Mouse (Mus musculus): ENCODE measurements at regions not wholly inside any gene's neighbourhood (a gene's known extent, or its start where the extent isn't known, plus 50 kb on each side); places are given as distances from the start of the nearest gene placed in this dataset.

DNA sequence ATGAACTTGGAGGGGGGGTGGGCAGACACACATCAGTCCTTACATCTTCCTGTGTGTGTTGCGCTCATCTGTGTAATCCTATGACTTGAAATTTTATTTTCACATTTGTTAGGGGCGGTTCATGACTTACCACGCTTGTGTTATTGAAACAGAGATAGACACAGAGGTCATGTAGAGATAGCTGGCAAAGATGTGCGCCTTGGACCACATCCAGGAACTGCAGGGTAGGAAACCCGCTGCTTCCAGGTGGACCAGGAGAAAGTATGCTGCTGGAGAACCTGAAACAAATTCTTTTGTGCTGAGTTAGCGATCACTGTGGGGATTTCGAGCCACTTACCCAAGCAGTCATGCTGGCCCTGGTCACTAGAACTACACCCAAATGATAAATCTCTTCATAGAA lies 89.1 kb downstream of the Kcnj2 start:
- in situ Hi-C loops (cut with MboI, MseI), result loop anchor here in 1 of 2 experiments (10.0 kb wide), 1 partner anchor 1340 kb away; no protein-coding TSS in a partner anchor

DNA sequence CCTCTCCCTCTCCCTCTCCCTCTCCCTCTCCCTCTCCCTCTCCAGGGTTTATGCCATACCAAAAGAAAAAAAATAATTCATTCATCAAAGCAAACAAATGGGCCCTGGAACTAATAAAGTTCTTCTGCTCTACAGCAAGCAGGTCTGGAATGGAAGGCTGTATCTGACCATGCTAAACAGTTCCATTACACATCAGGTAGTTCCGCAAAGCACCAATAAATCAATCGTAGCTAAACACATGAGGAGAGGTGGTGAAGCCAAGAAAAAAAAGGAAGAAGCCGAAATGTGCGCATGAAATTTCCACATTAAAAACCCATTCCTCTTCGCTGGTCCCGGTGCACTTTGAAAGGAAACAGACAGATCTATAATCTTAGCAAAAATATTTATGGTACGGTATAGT lies 89.8 kb downstream of the Kcnj2 start:
- in situ Hi-C loops (cut with MboI, MseI), result loop anchor here in 1 of 2 experiments (10.0 kb wide), 1 partner anchor 1341 kb away; no protein-coding TSS in a partner anchor

DNA sequence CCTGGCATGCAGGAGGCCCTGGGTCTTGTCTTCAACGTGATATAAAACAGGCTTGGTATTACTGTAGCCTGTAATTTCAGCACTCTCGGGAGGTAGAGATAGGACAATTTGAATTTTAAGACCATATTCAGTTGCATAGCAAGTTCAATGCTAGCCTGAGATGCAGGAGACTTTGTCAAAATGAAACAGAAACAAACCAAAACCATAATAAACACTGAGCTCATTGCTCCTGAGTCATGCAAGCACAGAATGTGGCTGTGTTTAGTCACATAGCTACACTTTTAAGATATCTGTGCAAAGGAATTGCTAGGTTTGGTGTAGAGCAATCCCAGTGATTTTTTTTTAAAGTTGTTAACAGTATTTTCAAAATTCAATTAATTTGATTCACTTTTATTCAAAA lies 93.3 kb downstream of the Kcnj2 start:
- in situ Hi-C loops (cut with MboI, MseI), result loop anchor here in 1 of 2 experiments (10.0 kb wide), 1 partner anchor 1344 kb away; no protein-coding TSS in a partner anchor

DNA sequence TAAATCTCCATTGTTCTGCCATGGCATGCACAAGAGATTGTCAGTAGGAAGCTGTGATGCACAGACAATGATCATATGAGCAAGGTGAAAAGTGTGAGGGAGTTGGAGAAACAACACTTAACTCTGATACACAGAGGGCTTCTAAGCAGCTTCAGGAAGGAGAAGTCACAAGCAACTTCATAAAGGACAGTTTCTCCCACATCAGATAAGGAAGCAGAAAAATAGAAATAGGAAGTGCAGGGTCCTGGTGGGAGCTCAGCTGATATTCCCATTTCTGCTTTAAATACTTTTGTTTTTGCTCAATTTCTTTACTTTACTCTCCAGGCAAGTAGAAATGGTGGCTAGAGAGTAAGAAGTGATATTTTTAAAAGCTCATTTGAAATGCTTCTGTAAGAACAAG lies 98.9 kb downstream of the Kcnj2 start:
- in situ Hi-C loops (cut with MboI, MseI), result no loop called here

DNA sequence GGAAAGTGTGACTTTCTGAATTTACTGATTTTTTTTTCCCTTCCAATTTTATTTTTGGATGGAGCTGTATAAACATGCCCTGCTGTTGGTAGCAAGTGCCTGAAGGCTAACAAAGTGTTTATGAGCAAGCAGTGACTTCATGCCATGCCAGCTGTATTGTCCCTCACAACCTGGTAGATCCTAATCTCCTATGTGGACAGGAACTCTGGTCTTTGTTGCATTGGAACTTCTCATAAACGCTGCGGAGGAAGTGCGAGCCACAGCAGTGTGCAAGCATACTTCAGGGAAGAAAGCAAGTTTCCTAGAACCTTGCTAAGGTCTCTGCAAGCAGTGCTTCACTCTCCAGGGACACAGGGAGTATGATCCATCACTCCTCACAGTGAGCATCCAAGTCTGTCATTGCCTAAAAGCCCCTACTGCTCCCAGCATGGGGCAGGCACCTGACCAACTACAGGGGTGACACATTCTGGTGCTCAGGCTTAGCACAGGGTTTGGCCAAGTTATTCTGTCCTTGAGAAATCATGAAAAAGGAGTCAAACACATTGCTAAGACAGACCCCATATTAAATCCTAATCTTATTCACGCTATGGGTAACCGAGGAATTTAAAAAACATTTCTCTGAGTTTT lies 104.3 kb downstream of the Kcnj2 start:
- in situ Hi-C loops (cut with MboI, MseI), result no loop called here

DNA sequence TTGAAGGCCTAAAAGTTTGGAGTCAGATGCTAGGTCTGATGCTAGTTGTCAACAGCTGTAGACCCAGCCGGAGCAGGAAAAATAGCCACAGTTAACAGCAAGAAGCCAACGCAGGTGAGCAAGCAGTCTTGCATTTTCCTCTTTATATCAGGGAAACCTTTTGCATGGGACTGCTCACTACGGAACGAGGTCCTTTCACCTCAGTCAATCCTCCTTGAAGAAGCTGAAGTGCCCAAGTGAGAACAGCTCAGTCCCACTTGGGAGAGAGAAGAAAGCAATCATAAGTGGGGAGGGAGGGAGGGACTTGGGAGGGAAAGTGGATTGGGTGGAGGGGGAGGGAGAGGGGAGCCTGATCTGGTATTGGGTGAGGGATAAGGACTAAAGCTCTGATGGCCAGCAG lies 107.6 kb downstream of the Kcnj2 start:
- in situ Hi-C loops (cut with MboI, MseI), result no loop called here

DNA sequence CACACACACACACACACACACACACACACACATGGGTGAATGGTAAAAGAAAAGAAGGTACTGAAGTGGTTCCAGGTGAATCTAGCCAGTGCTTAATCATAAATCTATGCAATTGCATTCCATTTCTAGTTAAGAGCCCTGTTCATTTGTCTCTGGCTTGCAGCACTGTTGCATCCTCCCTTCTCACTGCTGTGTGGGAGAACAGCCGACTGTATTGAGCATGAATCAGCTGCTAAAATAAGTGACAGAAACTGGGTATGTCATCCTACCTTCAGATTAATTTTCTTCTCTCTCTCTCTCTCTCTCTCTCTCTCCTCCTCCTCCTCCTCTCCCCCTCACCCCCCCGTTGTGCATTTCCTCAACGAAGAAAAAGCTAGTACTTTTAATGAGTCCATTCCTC lies 109.6 kb downstream of the Kcnj2 start:
- in situ Hi-C loops (cut with MboI, MseI), result no loop called here

DNA sequence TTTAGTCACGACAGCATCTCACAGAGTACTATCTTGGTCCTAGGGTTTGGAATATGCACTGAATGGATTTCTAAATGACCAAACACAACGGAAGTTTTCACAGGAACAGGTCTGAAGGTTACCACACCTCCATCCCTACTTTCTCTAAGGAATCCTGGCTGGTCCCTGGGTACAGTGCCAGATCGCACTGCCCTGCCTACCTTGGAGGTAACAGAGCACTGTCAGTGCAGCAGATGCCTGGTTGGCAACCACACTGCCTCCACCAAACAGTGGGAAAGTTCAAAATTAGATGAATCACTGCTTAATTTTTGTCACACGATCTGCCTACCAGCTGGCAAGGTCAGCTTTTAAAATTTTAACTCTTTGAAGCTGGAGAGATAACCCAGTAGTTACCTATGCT lies 111.6 kb downstream of the Kcnj2 start:
- in situ Hi-C loops (cut with MboI, MseI), result no loop called here

DNA sequence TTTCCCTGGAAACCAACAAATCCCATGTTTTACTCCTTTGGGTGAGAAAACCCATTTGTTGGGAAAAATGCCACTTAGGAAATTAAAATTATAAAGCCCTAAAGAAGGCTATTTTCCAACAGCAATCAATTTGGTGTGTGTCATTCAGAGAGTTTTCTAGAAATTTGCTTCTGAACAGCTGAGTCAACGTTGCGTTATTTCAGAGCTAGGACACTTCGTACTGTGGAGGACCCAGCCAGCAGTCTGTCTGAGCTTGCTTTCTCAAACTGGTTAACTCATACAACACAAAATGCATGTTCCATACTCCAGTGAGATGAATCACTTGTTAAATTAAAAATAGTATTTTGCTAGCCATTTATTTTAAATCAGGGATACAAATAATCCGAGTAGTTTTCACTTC lies 131.5 kb downstream of the Kcnj2 start:
- in situ Hi-C loops (cut with MboI, MseI), result no loop called here

DNA sequence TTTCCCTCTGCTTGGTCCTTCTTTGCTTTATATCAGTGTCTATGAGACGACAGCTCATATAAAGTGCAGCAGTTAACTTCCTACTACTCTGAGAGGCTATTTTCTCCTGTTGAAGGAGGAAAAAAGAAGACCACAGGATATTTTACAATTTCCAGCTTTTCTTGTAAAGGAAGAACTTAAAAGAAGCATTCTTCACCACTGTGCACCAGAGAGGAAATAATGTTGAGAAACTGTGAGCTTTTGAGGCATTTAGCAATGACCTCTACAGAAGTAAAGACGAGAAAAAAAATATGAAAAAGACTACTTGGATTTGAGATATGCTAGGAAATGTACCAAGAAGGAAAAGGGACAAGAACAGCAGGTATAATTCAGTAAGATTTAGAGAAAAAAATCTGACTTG lies 134.5 kb downstream of the Kcnj2 start:
- in situ Hi-C loops (cut with MboI, MseI), result no loop called here

DNA sequence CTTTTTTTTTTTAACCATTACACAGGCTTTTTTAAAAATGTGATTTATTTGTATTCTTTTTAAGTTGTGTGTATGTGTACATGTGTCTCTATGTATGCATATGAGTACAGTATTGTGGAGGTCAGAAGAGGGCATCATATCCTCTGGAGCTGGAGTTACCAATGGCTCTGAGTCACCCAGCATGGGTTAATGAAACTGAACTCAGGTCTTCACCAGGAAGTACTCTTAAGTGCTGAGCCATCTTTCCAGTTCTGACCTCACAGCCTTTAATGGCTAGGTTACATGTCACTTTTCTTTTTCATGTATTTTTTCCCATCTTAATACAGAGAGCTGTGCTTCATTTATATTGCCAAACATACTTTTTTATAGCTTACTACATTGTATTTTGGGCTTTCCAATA lies 136.8 kb downstream of the Kcnj2 start:
- in situ Hi-C loops (cut with MboI, MseI), result no loop called here

DNA sequence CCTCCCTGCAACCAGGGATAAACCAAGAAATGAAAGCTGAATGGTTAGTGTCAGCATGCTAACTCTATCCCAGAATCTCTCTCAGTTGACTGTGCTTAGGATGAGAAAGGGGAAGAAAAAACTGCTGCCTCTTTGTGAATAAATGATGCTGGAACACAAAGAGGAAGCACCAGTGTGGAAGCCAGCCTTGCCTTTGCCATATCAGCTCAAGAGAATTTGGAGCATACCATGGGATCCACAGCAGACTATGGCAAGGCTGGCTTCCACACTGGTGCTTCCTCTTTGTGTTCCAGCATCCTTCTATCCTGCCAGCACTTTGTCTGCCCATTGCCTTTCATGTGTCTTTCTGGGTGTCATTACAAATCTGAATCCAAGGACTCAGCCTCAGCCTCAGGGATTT lies 144.6 kb downstream of the Kcnj2 start:
- in situ Hi-C loops (cut with MboI, MseI), result no loop called here

DNA sequence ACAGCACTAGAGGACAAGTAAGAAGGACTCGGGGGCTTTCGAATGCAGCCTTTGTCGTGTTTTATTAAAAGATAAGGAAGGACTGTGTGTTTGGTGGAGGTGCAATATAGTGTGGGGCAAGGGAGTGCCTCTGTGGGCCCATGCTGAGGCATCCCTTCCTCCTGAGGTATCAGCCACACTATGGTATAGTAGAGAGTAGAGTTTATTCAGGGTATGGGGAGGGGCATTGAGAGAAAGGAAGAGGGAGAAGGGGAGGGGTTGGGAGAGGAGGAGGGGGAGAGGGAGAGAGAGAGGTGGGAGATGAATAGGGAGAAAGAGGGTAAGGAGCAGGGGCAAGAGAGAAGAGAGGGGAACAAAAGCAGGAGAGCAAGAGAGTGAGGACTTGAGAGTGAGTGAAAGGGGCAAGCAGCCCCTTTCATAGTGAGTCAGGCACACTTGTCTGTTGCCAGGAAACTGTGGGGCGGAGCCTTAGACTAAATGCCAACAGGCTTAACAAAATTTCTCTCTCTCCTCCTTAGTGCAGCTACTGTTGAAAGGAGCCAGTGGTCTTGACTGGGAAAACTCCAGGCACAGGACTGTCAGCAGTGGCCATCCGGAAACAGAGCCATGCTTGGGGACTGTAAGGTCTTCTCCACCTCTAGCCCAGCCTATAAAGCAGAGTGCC lies 146.2 kb downstream of the Kcnj2 start:
- in situ Hi-C loops (cut with MboI, MseI), result no loop called here

DNA sequence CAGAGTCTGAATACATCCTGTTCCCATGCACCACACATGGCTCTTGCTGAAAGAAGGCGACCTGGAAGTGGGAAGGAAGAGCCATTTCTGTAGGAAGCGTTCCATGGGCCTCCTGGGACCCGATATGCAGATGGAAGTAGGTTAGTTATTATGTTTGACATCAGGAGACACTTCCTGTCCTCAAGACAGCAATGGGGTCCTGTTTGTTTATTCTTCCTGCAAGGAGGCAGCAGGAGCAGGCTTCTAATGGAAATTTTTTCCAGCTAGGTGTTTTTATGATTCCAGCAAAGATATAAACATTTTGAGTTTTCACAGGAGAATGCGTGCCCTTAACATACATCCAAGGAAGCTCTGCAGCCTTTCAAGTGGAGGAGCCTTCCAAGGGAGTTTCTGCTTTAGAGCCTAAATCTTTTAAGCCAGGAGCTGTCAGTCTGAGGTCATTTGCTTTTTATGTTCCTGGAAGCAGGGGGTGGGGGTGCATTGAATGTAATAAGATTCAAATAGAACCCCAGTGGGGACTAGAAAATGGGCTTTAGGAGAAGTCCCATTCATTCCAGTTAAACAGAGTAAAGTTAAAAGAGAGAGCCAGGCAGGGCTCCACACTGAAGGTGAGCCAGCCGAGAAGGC lies 146.9 kb downstream of the Kcnj2 start:
- in situ Hi-C loops (cut with MboI, MseI), result no loop called here

DNA sequence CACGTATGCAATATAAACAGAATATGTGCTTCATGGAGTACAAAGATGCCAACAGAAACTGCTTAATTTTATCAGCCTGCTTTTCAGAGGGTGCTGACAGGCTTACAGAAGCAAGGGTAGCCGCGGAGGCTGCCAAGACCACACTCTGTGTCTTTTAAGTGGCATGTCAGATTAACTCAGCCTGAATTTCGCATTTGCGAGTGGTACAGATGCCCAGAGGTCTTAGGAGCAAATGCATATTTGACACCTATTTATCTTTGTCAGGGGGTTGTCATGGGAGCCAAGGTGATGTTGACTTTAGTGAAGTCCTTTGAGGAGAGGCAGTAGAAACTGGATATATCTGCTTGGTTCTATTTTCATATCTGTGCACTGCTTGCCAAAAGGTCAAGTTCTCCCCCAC lies 149.0 kb downstream of the Kcnj2 start:
- in situ Hi-C loops (cut with MboI, MseI), result no loop called here

DNA sequence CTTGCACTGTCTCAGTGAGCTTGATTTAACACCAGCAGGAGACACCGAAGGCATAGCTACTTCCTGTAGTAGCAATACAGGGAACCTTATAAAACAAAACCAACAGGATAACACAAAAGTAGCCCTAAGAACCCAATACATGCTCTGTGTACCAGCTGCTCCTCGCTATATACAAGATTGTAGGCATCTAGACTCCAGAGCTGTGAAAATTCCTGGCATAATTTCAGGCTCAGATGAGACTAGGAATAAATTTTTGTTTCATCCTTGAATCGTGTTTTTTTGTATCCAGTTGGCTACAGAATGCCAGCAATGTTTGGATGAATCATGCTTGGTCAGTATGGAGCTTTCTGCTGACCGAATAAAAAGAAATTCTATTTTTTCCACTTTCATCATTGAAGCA lies 157.9 kb downstream of the Kcnj2 start:
- in situ Hi-C loops (cut with MboI, MseI), result no loop called here

DNA sequence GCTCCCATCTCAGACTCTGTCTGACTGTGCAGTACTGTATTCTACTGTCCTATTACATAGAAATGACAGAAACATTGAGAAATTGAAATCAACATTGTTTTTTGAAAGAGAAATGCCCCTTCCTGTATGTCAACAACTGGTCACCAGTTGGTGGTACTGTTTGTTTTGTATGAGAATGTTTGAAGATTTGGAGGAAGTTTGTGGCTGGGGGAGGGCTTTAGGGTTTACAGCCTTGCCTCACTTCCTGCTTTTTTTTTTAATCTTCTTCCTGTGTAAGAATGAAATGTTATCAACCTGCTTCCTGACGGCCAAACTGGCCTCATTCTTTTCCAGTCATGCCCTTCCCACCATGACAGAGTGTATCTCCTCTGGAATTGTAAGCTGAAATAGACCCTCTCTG lies 161.3 kb downstream of the Kcnj2 start:
- in situ Hi-C loops (cut with MboI, MseI), result no loop called here

DNA sequence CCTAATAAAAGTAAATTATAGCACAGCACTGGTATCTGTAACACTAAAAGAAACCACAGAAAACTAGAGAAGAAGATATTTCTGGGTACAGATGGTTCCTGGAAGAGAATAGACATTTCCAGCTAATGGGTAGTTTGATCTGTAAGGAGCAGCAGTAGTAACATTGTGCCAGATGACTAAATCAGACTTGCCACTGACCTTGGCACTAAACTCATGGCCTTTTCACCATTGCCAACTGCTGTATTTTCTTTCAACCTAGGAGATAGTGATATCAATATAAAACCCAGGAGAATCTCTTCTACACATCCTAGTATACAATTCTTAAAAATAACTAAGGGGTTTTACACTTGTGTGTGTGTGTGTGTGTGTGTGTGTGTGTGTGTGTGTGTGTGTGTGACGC lies 170.8 kb downstream of the Kcnj2 start:
- in situ Hi-C loops (cut with MboI, MseI), result no loop called here

DNA sequence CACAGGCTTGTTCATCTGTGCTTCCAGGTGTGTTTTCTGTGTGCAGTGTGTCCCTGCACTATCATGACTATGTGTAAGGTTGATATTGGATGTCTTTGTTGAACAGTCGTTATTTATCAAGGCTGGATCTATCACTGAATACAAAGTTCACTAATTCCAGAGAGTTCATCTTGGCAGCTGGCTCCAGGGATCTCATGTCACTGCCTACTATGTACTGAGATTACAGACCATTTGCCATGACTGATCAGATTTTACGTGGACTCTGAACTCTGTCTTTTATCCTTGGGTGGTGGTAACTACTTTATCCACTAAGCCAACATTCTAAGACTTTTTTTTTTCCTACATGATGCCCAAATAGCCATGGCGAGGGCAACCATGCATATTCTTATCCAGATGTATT lies 173.8 kb downstream of the Kcnj2 start:
- in situ Hi-C loops (cut with MboI, MseI), result loop anchor here in 1 of 2 experiments (10.0 kb wide), 1 partner anchor 1315 kb away; no protein-coding TSS in a partner anchor

DNA sequence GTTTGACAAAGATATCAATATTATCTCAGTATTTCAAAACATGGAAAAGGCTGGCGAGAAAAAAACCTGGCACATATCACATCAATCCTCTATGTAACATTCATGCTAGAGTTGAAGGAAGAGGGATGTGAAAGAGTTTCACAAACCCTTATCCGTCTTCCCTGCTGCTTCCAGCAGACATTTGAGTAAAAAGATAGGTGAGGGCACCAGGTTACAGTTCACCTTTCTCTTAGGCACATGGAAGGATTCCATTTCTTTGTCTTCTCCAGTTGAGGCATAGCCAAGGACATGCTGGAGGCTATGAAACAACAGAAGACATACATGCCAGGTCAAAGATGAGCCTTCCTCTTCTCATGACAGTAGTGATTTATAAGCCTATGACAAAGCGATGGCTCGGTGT lies 186.3 kb downstream of the Kcnj2 start:
- in situ Hi-C loops (cut with MboI, MseI), result no loop called here

DNA sequence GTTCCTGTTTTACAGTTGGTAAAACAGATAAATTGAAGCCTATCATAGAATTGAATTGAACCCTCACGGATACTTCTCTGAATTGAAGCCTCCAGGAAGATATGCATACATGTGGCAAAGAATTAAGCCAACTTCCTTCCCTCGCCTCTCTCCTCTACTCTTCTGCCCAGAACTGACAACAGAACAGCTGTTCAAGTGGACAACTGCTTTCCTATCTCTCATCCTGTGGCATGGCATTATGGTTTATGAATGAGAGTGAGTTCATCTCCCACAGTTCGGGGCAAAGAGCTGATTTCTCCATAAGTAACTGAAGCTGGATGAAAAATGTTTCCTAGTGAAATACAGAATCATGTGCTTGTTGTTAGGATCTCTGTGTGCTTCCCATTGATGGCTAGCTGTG lies 190.6 kb downstream of the Kcnj2 start:
- in situ Hi-C loops (cut with MboI, MseI), result no loop called here

DNA sequence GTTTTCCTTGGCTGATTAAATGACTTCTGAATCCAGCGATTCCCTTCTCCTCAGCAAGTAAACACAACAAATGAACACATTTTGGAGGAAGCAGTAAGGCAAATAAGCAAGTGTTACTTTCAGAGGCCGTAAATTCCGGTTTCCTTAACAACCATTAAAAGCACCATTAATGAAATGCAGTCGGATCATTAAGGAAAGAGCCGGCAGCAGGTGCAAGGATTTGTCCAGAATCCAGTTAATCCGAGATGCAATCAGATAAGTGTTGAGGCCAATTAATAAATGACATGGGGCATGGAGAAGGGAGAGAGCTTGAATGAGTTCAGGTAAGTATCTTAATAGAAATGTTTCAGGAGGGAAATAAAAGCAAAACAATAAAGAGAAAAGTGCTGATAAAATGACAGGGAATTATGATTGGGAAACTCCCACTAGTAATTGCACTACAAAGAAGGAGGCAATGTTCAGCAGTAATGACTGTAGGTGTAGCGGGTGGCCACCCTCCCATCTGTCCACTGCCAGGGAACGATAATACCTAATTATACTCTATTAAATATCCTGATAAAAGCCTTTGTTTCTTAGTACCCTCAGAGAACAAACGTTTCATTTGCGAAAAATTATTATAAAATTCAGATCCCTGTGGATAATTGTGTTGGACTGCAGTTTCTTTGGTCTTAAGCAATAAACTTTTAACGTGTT lies 194.9 kb downstream of the Kcnj2 start:
- in situ Hi-C loops (cut with MboI, MseI), result no loop called here

All from T-helper 17 cell (primary cell).